Mouse (Mus musculus): Measurements from ENCODE around the gene Ptpn18.

- TF ChIP-seq POLR2A (IDR thresholded peaks at IDR 0.05; ENCODE audit: control insufficient read depth in 1 of 2, insufficient read depth in 1 of 2, low read depth in 1 of 2, low read length in 2 of 2, poor library complexity in 1 of 2) (no peak), POLR2AphosphoS5 (IDR thresholded peaks at IDR 0.05; ENCODE audit: borderline replicate concordance, low read depth, low read length) (no peak), MAZ (IDR thresholded peaks at IDR 0.05; ENCODE audit: low read depth, low read length) (no peak), EP300 (IDR thresholded peaks at IDR 0.05; ENCODE audit: low read depth in 1 of 2, low read length in 2 of 2) (no peak), CTCF (IDR thresholded peaks at IDR 0.05 in 2 of 3, conservative IDR thresholded peaks at IDR 0.05 in 1 of 3; ENCODE audit: control insufficient read depth in 1 of 3, insufficient read depth in 1 of 3, low read depth in 2 of 3, low read length in 3 of 3, poor library complexity in 1 of 3, severe bottlenecking in 1 of 3) (peak in 1 of 3 experiments; percentile 28; a peak in 2 of 6 replicates), RCOR1 (IDR thresholded peaks at IDR 0.05; ENCODE audit: low read depth, low read length) (no peak), CHD1 (IDR thresholded peaks at IDR 0.05; ENCODE audit: low read depth, low read length) (no peak), TBP (IDR thresholded peaks at IDR 0.05; ENCODE audit: low read depth, low read length) (no peak), NELFE (IDR thresholded peaks at IDR 0.05; ENCODE audit: low read depth, low read length) (no peak), MAFK (IDR thresholded peaks at IDR 0.05; ENCODE audit: borderline replicate concordance, low read depth, low read length) (no peak), ELF1 (IDR thresholded peaks at IDR 0.05; ENCODE audit: low read depth, low read length) (no peak), NRF1 (IDR thresholded peaks at IDR 0.05; ENCODE audit: insufficient read depth, low read depth, low read length, poor library complexity, severe bottlenecking) (no peak), ZKSCAN1 (IDR thresholded peaks at IDR 0.05; ENCODE audit: low read depth, low read length) (no peak)
These were observed 58.7 kb downstream of the Ptpn18 start for GRCm38 (mm10) chr1:34518259-34518658.
